Mouse (Mus musculus) liver, embryonic 14.5 days (tissue): ENCODE results near the gene Kdm2a. TPM values are rescaled to one million over a fixed set of nuclear protein-coding genes. Genes with fewer than 3 reads are reported as not detected.

Source experiments
- ATAC-seq: fragments of 200-750 bp; cut with Nextera tagmentation; 2 replicates; pipeline ENCODE4 v1.8.0; 2017; ENCODE audit warnings: moderate number of reproducible peaks, mild to moderate bottlenecking, moderate library complexity; ENCODE audit not compliant: insufficient read depth
- DNase-seq, 3 experiments: peaks; one replicate each; pipeline ENCODE4 v3.0.0-alpha.2; 2012 to 2013; ENCODE audit warnings: low read depth in 3 of 3, low spot score in 3 of 3
- H3K27ac ChIP-seq: fragments of 300-500 bp; sonication (generic); 2 replicates; pipeline ENCODE4 v1.5.1; 2014; ENCODE audit warnings: moderate library complexity, mild to moderate bottlenecking, control low read depth, inconsistent platforms
- H3K27me3 ChIP-seq: fragments of 300-500 bp; sonication (generic); 2 replicates; pipeline ENCODE4 v1.6.1; 2014; ENCODE audit warnings: mild to moderate bottlenecking, low read length, moderate library complexity; ENCODE audit not compliant: control insufficient read depth, insufficient read depth
- H3K36me3 ChIP-seq: fragments of 300-500 bp; sonication (generic); replicated peaks from 2 replicates; pipeline ENCODE4 v1.6.1; 2014; ENCODE audit warnings: low read depth; ENCODE audit not compliant: control insufficient read depth, insufficient read depth
- H3K4me1 ChIP-seq, 2 experiments: fragments of 200-500 bp in 1 of 2; fragments of 300-500 bp in 1 of 2; sonication (generic) in 1 of 2; replicated peaks; 2 replicates each; pipeline ENCODE4 v1.6.1; 2012 to 2014; ENCODE audit warnings: antibody characterized with exemption in 1 of 2, inconsistent platforms in 1 of 2, low read length in 1 of 2; ENCODE audit not compliant: control insufficient read depth in 2 of 2, insufficient read depth in 2 of 2
- H3K4me2 ChIP-seq: fragments of 300-500 bp; sonication (generic); 2 replicates; pipeline ENCODE4 v1.6.1; 2014; ENCODE audit warnings: low read depth, mild to moderate bottlenecking, control low read depth, moderate library complexity
- H3K4me3 ChIP-seq, 2 experiments: fragments of 200-500 bp in 1 of 2; fragments of 300-500 bp in 1 of 2; sonication (generic) in 1 of 2; 2 replicates each; pipeline ENCODE4 v1.5.1; 2012 to 2014; ENCODE audit warnings: low read depth in 2 of 2, low read length in 2 of 2, mild to moderate bottlenecking in 2 of 2, control low read depth in 1 of 2, inconsistent platforms in 1 of 2, moderate library complexity in 1 of 2; ENCODE audit not compliant: insufficient read depth in 1 of 2
- H3K9ac ChIP-seq: fragments of 300-500 bp; sonication (generic); replicated peaks from 2 replicates; pipeline ENCODE4 v1.6.1; 2014; ENCODE audit warnings: mild to moderate bottlenecking, control low read depth, moderate library complexity
- H3K9me3 ChIP-seq: fragments of 300-500 bp; sonication (generic); 2 replicates; pipeline ENCODE4 v1.6.1; 2016; ENCODE audit warnings: low read length, mixed read lengths; ENCODE audit not compliant: control insufficient read depth
- CTCF ChIP-seq: IDR thresholded peaks from 2 replicates; pipeline ENCODE4 v1.5.1; 2016; ENCODE audit warnings: antibody characterized with exemption, low read depth, control low read depth
- EP300 ChIP-seq: IDR thresholded peaks from 2 replicates; pipeline ENCODE4 v1.6.1; 2016; ENCODE audit warnings: antibody characterized with exemption, low read depth
- WGBS: fragments of 180-500 bp; shearing (Covaris S2); extraction: QIAGEN DNeasy Blood & Tissue Kit; methylation state at CpG from one replicate; pipeline ENCODE4 v1.1.7; 2014; ENCODE audit not compliant: insufficient replicate concordance; 5-methylcytosine and 5-hydroxymethylcytosine counted together
- polyA plus RNA-seq, 2 experiments: library from polyadenylated mRNA; depleted of rRNA in 1 of 2; stranded (reverse) in 1 of 2; unstranded in 1 of 2; fragments of >200 nt; fragmentation: Nextera tagmentation in 1 of 2; extraction: Ambion mirVana in 1 of 2; gene quantifications; 2 replicates each; pipeline versions ENCODE4 v1.2.1 to v1.2.3; 2012 to 2014

The Kdm2a gene
- polyA plus RNA-seq, 2 experiments = 12.4 to 19.0 TPM

GRCm38 (mm10) chr19:4300852-4301734 lies 97.0 kb downstream of the Kdm2a start:
- no peaks in the 10 kb centered on the region for H3K9me3 ChIP-seq
- no peak overlapping the region for H3K9ac ChIP-seq
- DNase-seq (no peak), ATAC-seq (no peak)
- H3K27ac ChIP-seq = no peak overlapping the region
- WGBS = 43% methylated on average over 11 of the region's 11 CpGs
- H3K4me3 ChIP-seq = no peak overlapping the region
- TF ChIP-seq CTCF (no peak), EP300 (no peak)
- H3K36me3 ChIP-seq = no peaks in the 10 kb centered on the region
- no peaks in the 10 kb centered on the region for H3K27me3 ChIP-seq
- peak overlapping the region; percentile 21 for H3K4me2 ChIP-seq
- H3K4me1 ChIP-seq = peaks cover 7 to 62% of the 10 kb centered on the region in 2 experiments; a peak in 3 of 4 replicates

GRCm38 (mm10) chr19:4300271-4300704 lies 97.8 kb downstream of the Kdm2a start:
- ATAC-seq = peak; percentile 26; the same call in 1 of the 2 replicates
- no peak overlapping the region for H3K4me3 ChIP-seq
- no peak overlapping the region for H3K27ac ChIP-seq
- peaks cover 7 to 64% of the 10 kb centered on the region in 2 experiments; a peak in 3 of 4 replicates for H3K4me1 ChIP-seq
- H3K9ac ChIP-seq = no peak overlapping the region
- H3K9me3 ChIP-seq = no peaks in the 10 kb centered on the region
- TF ChIP-seq EP300 (no peak), CTCF (no peak)
- DNase-seq = peak in 1 of 3 experiments; percentile 48
- no peak overlapping the region; the same call in 1 of the 2 replicates for H3K4me2 ChIP-seq
- H3K36me3 ChIP-seq = no peaks in the 10 kb centered on the region; the same call in 1 of the 2 replicates
- 13% methylated on average over 7 of the region's 7 CpGs for WGBS
- H3K27me3 ChIP-seq = no peaks in the 10 kb centered on the region

GRCm38 (mm10) chr19:4299574-4300270 lies 98.4 kb downstream of the Kdm2a start:
- Histone ChIP-seq H3K9me3 (no peaks in the 10 kb centered on the region), H3K4me3 (no peak overlapping the region), H3K4me1 (peaks cover 9 to 61% of the 10 kb centered on the region in 2 experiments; a peak in 3 of 4 replicates), H3K4me2 (no peak overlapping the region), H3K27ac (no peak overlapping the region), H3K36me3 (no peaks in the 10 kb centered on the region; the same call in 1 of the 2 replicates), H3K9ac (no peak overlapping the region), H3K27me3 (no peaks in the 10 kb centered on the region)
- no peak for TF ChIP-seq EP300
- no peak for TF ChIP-seq CTCF
- ATAC-seq (peak; percentile 23; the same call in 1 of the 2 replicates), DNase-seq (no peak)
- 37% methylated on average over 6 of the region's 6 CpGs for WGBS

GRCm38 (mm10) chr19:4299126-4299525 lies 99.0 kb downstream of the Kdm2a start:
- Histone ChIP-seq H3K27ac (no peak overlapping the region), H3K9ac (no peak overlapping the region), H3K36me3 (no peaks in the 10 kb centered on the region; the same call in 1 of the 2 replicates), H3K4me3 (no peak overlapping the region), H3K9me3 (no peaks in the 10 kb centered on the region), H3K4me2 (no peak overlapping the region), H3K4me1 (peaks cover 4 to 55% of the 10 kb centered on the region in 2 experiments; a peak in 3 of 4 replicates), H3K27me3 (no peaks in the 10 kb centered on the region)
- no peak for DNase-seq
- WGBS = 71% methylated on average over 7 of the region's 7 CpGs
- no peak for ATAC-seq
- TF ChIP-seq CTCF = no peak
- TF ChIP-seq EP300 = no peak
